Mouse (Mus musculus): ENCODE results near the gene Vwf.
A peak's percentile ranks its signal among the peaks of the same experiment; 100 is the strongest.

Vwf gene

DNA sequence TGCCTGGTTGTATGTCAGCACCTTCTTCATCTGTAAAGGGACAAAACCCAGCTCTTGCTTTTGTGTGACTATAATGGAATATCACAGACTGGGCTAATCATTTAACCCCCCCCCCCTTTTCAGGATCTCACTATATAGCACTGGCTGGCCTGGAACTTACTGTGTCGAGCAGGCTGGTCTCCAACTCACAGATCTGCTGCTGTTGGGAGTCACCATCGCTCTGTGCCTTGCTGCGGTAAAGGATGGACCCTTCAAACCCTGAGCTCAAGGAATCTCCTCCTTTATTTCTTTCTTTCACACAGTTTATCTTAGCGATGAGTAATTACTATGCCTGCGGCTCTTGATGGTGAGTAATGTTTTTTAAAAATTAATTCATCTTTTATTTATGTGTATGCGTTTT, at the start of gene Vwf:
TSS of gene Vwf (plus strand) at position 301 of the 400 bp plus-strand sequence.
- DNase-seq (ENCODE audit: extremely low spot score), result no peak

DNA sequence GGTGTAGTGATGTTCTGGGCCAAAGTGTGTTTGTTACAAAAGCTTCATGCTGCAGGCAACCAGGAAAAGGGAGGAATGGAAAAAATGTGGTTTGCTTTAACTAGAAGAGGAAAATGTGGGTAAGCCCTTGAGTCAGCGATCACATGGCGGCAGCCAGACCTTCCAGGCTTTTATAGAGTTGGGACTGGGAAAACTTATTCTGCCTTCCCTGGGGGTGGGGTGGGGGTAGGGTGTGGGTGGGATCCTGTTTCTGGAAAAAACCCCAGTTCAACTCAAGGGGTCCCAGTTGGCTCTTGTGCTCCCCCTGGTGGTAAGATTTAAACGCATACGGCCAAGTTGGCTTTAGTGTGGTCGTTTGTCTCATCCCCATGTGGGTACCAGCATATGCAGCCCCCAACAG, 48.5 kb upstream of the Vwf start:
- peak; percentile 55 for DNase-seq (ENCODE audit: extremely low spot score)

DNA sequence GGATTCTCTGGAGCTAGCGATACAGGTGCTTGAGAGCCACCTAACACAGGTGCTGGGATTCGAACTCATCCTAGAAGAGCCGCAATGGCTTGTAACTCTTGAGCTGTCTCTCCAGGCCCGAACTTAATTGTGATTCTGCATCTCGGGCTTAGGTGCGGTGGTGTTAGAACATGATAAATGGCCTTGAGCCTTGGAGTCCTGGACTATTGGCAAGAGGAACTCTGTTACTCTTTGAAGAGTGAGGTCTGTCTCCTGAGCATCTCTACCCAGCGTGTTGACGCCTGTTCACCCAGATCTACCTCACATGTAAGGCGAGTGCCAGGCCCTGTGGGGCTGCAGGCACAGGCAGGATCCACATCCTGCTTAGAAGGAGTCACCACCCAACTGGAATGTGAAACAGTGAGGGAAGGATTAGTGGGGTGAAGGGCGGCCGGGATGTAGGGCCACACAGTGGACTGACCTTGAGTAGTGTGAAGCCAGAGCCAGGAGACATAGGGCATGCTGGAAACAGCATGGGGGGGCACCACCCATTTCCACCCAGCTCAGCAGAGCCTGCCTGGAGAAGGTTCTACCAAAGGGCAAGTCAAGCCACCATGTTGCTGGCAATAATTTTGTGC, 43.3 kb upstream of the Vwf start:
- DNase-seq (ENCODE audit: extremely low spot score), result no peak

DNA sequence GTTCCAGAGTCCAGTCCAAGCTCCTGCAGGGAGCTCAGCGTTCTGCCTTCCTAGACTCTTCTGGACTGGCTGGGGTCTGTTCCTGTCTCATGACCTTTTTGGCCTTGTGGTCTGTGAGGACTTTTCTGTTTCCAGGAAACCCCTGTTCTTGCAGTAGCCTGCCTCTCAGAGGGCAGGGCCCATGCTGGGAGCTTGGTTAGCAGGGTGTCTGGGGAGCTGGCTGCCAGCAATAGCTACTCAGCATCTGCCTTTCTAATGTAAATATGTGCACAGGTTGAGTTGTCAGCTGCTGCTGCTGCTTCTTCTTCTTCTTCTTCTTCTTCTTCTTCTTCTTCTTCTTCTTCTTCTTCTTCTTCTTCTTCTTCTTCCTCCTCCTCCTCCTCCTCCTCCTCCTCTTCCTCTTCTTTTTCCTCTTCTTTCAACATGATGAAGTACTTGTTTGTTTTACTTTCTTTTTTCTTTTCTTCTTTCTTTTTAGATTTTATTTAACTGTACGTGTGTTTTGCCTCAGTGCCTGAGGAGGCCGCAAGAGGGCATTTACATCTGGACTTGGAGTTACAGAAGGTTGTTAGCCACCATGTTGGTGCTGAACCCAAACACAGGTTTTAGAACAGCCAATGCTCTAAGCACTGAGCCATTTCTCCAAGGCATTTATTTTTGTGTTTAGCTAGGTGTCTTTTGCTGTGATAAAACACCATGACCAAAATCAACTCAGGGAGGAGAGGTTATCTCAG, 41.8 kb upstream of the Vwf start:
- no peak for DNase-seq (ENCODE audit: extremely low spot score)

DNA sequence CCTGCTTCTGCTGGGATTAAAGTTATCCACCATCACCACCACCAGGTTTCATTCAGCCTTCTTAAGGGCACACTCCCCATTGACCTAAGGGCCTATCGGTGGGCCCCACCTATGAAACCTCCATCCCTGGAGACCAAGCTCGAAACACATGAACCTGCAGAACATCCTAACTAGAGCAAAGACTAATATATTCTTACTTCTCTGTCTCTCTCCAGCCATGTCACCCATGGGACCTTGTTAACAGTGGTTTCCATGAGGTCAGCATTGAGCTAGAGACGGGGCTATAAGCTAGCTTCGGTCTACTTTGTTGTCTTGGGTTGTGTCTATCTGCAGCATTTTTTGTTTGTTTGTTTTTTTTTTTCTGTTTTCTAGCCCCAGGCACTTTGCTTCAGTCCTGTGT, 40.1 kb upstream of the Vwf start:
- DNase-seq (ENCODE audit: extremely low spot score), result no peak

DNA sequence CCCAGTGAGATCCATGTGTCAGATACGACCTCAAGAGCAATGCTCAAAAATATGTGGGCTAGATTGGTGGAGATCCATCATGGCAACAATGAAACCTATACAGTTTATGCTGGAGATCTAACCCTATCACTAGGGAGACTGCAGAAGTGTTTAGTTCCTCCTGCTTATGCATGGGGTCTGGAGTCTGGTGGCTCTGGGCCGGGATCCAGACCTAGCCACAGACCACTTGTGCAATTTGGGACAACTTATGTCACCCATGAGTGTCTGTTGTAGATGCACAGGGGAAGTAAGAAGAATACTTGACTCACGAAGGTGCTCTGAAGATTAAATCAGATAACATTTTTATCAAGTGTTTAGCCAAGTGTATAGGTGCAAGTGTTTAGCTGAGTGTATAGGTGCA, 36.8 kb upstream of the Vwf start:
- no peak for DNase-seq (ENCODE audit: extremely low spot score)

DNA sequence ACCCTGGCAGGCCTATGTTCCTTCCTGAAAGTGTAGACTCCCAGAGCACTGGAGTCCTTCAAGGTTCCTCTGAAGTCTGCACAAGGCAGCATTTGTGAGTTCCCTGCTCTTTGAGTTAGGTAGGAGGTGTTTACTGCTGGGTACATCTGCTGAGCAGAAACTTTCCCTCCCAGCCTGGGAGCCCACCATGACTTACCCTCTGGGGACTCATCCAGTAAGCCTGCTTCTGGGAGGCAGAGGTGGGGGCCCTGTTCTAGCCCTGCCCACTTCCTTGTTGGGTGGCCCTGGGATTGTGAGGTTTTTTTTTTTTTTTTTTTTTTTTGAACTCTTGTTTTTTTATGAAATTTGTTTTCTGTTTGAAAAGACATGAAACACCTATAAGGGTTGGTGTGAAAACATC, 35.9 kb upstream of the Vwf start:
- no peak for DNase-seq (ENCODE audit: extremely low spot score)

DNA sequence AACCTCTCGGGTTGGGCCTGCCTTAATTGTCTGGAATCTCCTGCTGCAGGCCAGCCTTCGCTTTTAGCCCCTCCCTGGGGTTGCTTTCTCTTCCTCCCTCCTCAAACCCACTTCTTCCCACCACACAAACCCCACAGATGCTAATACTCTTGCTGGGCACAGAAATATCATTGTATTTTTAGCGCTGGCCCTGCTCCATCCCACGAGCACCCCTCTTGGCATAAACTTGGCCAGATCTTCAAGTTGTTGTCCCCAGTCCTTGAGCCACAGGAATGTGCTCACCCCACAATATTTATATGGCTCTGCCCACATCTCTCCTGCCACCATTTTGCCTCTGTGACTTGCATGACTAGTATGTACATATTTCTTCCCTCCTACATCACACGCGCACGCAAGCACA, 35.4 kb upstream of the Vwf start:
- DNase-seq (ENCODE audit: extremely low spot score), result no peak

DNA sequence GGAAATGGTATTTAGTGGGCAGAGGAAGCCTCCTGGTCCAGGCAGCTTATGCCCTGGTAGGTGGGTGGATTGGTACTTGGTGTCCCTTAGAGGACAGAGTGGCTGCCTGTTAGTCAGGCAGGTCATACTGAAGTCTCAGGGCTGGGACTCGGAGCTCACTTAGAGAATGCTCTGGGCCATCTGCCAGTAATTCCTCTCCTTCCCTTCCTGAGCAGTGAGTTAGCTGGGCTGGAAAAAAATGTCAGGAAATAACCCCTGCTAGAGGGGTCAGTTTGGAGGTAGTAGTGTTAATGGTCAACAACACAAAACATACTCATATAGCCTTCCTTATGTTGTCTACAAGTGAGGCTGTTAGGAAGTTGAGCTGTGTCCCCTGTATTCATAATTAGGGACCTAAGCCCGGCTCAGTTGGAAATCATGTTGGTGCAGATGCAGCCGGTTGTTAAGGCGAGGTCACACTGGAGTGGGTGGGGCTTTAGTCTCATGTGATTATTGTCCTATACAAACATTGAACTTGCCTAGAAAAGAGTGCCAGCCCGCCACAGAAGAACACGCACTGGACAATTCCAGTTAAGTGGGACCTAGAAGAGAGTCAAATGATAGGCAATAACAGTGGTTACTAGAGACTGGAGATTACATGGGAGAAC, 33.5 kb upstream of the Vwf start:
- no peak for DNase-seq (ENCODE audit: extremely low spot score)

DNA sequence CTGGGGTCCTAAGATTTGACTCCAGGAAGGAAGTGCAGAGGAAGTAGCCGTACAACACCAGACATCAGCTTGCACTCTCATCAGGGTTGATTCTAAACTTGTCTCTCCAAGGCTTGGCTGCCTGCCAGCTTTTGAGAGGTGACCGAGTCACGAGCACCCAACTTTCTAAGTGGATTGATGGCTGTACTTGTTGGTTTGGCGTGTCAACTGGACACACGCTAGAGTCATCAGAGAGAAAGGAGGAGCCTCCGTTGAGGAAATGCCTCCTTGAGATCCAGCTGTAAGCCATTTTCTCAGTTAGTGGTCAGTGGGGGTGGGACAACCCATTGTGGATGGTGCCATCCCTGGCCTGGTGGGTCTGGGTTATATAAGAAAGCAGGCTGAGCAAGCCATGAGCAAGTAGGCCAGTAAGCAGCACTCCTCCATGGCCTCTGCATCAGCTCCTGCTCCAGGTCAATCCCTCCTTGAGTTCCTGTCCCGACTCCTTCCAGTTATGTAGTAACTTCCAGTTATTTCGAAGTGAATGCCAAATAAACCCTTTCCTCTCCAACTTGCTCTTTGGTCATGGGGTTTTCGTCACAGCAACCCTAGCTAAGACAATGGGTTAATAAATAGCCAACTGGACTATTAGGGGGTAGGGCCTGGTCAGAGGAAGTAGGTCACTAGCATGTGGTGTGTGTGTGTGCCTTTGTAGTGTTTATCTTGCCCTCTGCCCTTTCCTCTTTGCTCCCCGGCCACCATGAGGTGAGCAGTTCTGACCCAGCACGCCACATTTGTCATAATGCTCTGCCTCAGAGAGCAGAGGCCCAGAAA, 30.9 kb upstream of the Vwf start:
- DNase-seq (ENCODE audit: extremely low spot score), result no peak

DNA sequence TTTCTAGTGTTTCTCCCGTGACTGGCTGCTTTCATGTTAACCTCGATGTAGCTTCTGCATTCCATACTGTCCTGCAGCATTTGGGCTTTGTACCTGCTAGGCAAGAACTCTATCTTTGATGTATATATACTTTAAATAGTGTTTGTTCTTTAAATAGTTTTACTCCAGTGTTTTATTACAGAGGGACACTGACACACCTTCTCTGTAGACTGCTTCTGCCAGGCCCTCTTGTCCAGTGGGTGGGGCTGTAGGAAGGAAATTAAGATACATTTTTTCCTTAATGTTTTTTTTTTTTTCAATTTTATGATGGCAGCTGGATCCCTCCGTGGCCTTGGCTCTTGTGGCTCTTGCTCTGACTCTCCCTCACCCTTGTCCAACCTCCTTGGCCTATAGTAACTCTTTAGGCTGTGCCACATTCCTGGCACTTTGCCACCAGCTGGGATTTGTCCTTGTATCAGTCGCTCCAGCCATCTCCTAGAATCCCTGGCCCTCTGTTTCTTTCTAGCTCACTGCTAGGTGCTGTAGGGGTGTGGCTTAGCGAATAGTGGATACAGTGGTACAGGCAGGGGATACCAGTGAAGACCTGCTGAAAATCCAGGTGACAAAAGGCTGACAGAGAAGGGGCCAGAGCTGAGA, 24.9 kb upstream of the Vwf start:
- DNase-seq (ENCODE audit: extremely low spot score), result no peak

DNA sequence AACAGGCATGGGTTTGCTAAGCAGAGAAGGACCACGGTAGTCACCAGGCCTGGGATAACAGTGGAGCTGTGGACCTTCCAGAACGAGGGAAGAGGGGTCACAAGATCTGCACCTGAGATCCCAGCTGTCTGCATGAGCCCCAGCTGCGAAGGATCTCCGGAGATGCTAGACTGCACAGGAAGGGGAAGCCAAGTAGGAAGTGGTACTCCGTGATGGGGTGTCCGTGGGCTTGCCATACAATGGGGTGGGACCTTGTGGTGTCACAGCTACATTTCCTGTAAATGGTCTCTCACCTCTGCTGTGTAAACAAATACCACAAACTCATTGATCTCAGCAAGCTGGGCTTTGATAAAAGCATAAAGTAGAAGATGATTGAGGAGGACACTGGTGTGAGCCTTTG, 22.5 kb upstream of the Vwf start:
- DNase-seq (ENCODE audit: extremely low spot score), result no peak

DNA sequence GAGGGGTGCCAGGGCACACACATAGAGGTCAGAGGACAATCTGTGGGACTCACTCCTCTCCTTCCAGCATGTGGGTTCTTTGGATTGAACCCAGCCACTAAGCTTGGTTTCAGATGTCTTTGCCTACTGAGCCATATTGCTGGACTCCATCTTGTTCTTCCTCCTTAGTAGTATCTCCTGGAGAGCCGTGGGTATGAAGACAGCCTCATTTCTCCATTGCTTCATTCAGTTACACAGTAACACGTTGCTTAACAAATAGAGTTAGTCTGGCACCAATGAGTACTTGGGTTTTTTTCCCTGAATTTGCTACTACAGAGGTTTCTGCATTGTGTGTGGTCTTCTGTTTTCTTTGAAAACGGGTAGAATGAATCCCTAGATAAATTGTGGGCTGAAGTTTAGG, 20.5 kb upstream of the Vwf start:
- DNase-seq (ENCODE audit: extremely low spot score), result no peak

DNA sequence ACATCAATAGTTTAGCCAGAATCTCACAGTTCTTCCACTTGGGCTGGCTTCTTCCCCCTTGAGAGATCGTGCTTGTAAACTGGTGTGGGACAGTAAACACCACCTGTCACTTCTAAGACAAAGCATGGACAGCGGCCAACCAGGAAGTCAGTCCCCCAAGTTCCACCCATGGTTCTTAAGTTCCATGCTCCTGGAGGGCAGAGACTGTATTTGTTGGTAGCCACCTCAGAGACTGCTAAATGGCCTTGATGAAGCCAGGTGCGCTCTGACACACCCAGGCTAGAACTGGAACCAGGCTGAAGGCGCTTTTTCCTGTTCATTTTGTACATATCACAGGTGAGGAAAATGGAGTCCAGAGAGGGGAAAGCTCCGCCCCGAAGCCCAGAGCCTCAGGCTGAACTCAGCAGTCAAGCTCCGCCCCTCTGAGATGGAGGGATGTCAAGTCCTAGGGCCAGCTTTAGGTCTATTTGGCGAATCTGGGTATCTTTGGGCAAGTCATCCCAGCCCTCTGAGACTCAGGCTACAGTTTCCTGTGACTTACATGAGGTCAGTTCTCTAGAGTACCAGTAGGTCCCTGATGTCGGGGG, 17.9 kb upstream of the Vwf start:
- DNase-seq (ENCODE audit: extremely low spot score), result no peak

DNA sequence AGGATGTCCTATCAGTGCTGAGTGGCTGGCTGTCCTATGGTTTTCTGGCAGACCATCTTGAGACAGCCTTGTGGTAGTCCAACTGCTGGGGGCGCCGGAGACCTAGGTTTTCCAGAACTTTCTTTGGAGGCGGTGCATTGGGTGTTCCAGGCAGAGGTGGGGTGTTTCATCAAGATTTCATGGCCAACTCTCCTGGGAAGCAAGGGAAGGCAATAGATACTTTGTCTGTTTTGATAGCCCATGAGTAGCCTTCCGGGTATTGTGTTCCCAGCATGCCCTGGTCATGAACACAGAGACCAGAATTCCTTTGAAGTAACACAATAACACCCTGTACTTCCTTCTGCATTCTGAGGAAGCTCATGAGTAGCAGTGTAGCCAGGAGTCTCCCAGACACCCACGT, 17.1 kb upstream of the Vwf start:
- DNase-seq (ENCODE audit: extremely low spot score), result no peak

DNA sequence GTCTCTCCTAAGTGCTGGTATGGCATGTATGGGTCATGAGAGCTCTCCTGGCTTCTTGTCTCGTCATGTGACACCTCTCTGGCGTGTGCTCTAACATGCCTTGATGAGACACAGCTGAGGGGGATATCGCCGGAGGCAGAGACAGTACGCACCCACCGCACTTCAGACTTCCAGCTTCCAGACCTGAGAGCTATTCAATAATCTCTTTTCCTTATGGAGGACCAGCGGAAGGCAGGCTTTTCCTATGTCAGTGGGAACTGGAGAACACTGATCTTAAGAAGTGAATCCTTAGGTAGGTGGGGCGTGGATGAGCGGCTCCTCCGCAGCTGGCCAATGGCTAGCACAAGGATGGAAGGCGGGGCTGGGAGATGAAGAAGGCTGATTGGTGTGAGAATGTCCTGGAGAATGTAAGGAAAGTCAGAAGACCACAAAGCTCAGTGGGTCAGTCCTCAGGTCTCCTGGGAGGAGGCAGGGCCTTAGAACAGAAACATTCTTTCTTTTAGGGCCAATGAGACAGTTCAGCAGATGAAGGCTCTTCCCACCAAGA, 13.4 kb upstream of the Vwf start:
- no peak for DNase-seq (ENCODE audit: extremely low spot score)

DNA sequence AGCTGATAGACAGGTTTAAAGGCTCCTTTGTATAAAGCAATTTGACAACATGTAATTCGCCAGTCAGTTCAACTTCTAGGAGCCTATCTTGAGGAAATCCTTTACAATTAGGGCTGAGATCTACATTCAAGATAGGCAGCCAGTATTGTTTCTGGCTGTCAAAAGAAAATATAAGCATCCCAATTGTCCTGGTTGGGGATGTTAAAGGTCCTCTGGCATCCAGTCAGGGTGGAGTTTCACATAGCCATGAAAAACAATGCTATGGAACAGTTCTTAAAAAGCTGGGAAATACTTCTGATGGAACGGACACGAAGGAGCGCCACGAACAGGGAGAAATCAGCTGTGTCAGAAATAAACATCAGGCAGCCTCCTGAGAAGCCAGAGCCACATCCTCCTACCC, 11.6 kb upstream of the Vwf start:
- DNase-seq (ENCODE audit: extremely low spot score), result no peak

DNA sequence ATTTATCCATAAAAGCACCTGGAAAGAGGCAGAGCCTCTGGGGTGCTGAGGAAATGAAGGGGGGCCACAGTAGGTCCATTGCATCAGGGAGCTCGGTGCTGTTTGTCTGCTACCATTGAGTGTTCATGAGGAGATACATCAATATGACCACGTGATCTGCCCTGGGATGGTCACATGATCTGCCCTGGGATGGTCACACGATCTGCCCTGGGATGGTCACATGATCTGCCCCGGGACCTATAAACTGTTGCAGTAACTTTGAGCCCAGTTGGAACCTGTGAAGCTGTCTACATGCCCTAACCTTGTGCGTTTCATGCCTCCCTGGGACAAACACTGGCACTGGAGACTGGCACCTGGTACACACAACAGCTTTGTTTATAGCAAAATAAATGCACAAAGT, 8.1 kb upstream of the Vwf start:
- DNase-seq (ENCODE audit: extremely low spot score), result no peak

DNA sequence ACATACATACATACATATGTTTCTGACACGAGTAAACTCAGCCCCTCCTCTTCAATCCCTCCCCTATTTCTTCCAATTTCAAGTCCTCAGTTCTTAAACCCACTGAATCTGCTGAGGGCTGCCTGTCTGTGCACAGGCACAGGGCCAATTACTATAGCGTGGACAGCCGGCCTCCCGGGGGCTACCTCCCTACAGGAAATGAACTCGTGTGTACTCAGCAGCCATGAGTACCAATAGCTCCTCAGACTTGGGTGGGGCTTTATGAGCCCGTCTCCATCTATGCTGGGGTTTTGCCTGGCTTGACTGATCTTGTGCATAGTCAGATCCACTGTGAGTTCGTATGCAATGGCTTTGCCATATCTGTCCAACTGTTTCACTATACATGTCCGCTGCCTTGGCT, 7.2 kb upstream of the Vwf start:
- DNase-seq (ENCODE audit: extremely low spot score), result no peak

DNA sequence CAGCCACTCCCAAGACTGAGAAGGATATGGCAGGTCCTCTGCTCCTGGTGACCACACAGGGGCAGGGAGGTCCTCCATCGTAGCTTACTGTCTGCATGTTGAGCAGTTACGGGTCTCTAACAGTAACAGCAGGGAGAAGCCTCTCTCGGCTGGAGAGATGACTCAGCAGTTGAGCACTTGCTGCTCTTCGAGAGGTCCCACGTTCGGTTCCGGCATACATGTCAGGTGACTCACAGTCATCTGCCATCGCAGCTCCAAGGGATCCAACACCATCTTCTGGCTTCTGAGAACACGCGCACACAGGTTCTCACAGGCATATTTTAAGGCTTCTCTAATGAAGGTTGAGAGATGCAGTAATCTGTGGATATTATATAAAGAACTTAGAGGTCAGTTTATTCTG, 6.4 kb upstream of the Vwf start:
- DNase-seq (ENCODE audit: extremely low spot score), result no peak

DNA sequence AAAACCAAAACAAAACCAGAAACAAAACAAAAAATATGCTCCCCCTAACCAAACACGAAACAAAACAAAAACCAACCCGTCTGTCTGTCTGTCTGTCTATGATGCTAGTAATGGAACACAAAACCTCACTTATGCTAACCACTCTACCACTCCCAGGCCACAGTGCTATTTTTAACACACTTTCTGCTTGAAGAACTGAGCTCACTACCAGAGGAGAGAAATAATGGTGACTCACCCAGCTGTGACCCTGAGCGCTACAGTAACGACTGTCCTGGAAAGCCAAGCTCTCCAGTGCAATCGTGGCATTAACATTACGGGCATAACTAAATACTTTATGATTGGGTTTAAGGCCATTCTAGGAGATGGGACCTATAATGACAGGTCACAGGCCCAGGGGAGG, 5.7 kb upstream of the Vwf start:
- DNase-seq (ENCODE audit: extremely low spot score), result no peak

Measured in embryo, embryonic 9.5 days (tissue).